Mouse (Mus musculus): ENCODE measurements around the gene Olfr77.

The Olfr77 gene

GRCm38 (mm10) chr9:19916565-19916964, at the start of gene Olfr77:
Gene Olfr77 (plus strand): TSS chr9:19916865.
- in situ Hi-C loops (cut with MboI, MseI): no loop called here

- in situ Hi-C loops (cut with MboI, MseI): no loop called here
Measured at GRCm38 (mm10) chr9:19887904-19888303, 28.8 kb upstream of the Olfr77 start, which contains the start of gene Olfr862. Gene Olfr862 (minus strand): TSS chr9:19888004.

GRCm38 (mm10) chr9:19911170-19911569, 5.5 kb upstream of the Olfr77 start:
- in situ Hi-C loops (cut with MboI, MseI): no loop called here

All from T-helper 1 cell (primary cell).